Mouse (Mus musculus): Measurements from ENCODE around the gene Stx1a. TPM values are rescaled to one million over a fixed set of nuclear protein-coding genes. Genes with fewer than 3 reads are reported as not detected.

Gene Stx1a
- total RNA-seq, 2 experiments from 2014 or later, result 0.64 to 1.3 TPM

DNA sequence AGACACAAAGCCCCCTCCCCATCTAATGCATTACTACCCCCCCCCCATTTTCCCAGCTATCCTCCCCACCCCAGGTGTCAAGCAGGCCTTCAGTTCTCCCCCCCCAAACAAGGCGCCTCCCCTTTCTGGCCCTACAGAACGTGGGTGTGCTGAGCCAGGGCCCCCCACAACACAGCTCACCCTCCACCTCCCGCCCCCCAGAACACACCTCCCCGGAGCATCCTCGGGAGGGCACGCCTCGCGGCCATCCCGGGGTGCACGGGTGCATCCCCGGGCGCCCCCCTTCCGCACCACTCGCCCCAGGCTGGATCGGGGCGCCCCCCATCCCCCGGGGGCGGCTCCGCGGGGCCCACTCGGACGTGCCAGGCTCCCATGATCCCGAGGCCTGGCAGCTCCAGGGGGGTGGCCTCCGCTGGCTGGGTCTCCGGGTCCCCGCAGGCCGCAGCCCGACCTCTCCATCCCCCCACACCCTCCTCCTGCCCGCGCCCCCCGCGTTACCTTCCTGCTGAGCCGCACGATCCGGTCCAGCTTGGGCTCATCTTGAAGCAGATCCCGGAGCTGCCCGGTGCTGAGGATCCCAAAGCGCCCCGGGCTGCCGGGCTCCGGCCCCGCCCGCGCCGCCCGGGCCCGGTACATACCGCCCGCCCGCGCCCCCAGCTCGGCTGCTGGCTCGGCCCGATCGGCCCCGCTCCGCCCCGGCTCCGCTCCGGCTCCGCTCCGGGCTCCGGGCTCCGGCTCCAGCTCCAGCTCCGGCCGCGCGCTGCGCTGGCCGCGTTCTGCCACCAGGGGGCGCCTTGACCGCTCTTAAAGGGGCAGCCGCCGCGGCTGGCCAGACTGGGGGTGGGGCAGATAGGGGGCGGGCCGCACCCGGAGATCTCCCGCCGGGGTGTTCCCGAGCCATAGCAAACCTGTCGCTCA lies 54.5 kb downstream of the Stx1a start, which contains the start of gene Vps37d:
Gene Vps37d (minus strand): TSS at position 703 of the 918 bp plus-strand sequence.
- Histone ChIP-seq H3K27ac (peak within 1 kb of the TSS; percentile 80), H3K4me3 (peak within 1 kb of the TSS; percentile 88)
- DNase-seq, result peak; percentile 95
- intact Hi-C loops (cut with DNase I), result no loop called here
- peak; percentile 92 for TF ChIP-seq CTCF (IDR thresholded peaks at IDR 0.05)

DNA sequence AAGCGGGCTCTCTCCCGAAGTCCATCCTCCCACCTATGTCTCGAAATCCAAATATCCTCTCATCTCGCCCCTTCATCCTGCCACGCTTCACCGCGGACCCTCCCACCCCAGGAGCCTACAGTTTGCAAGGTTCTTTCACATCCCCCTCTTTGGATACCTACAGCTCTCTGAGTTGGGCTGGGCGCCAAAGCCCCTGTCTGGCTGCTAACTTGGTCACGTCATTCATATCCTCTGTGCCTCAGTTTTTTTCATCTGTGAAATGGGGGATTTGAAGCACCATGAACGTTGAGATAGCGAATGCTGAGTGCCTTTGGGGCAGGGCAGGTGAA lies 55.2 kb downstream of the Stx1a start:
- Histone ChIP-seq H3K4me3 (peak overlapping the region; percentile 88), H3K27ac (peak overlapping the region; percentile 80; the same call in 1 of the 2 replicates)
- DNase-seq, result no peak
- no peak for TF ChIP-seq CTCF (IDR thresholded peaks at IDR 0.05)
- intact Hi-C loops (cut with DNase I), result no loop called here

- H3K27ac ChIP-seq, result no peak overlapping the region
- intact Hi-C loops (cut with DNase I), result no loop called here
- H3K4me3 ChIP-seq, result no peak overlapping the region
- no peak for TF ChIP-seq CTCF (IDR thresholded peaks at IDR 0.05)
- no peak for DNase-seq
Observed at GRCm38 (mm10) chr5:135079578-135079977, 56.3 kb downstream of the Stx1a start.

DNA sequence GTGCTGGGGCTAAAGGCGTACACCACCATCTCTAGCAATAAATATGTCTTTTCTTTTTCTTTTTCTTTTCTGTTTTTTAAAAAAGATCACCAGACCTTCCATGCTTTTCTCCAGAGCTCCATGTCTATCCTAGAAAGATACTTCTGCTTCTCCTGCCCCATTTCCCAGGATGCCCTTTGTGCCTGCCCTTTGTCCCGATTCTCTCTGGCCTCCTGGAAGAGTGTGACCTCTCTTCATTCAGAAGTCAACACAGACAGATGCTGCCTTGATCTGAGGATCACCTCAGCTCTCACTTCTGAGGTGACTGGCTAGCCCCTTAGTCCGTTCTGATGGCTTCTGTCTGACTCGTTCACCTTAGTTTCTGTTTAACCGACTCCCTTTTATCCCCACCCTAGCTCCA lies 57.3 kb downstream of the Stx1a start:
- intact Hi-C loops (cut with DNase I), result no loop called here
- H3K4me3 ChIP-seq, result no peak overlapping the region
- TF ChIP-seq CTCF (IDR thresholded peaks at IDR 0.05), result no peak
- no peak for DNase-seq
- H3K27ac ChIP-seq, result no peak overlapping the region

DNA sequence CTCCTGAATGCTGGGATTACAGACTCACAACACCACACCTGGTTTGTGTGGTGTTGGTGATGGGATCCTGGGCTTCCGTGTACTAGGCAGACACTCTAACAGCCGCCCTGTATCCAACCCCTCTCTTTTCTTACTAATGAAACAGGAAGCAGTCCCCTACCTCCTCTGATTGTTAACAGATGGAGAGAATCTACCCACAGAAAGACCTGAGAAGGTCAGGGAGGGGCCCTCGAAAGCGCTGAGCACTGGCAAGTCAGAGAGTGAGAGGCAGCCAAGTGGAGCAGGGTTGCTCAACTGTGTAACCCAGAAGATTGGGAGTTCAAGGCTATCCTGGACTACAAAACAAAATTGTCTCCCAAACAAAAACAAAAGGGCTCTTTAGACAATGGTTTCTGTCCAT lies 63.6 kb downstream of the Stx1a start:
- H3K4me3 ChIP-seq, result no peak overlapping the region
- H3K27ac ChIP-seq, result no peak overlapping the region
- TF ChIP-seq CTCF (IDR thresholded peaks at IDR 0.05), result no peak
- DNase-seq, result no peak
- intact Hi-C loops (cut with DNase I), result no loop called here

DNA sequence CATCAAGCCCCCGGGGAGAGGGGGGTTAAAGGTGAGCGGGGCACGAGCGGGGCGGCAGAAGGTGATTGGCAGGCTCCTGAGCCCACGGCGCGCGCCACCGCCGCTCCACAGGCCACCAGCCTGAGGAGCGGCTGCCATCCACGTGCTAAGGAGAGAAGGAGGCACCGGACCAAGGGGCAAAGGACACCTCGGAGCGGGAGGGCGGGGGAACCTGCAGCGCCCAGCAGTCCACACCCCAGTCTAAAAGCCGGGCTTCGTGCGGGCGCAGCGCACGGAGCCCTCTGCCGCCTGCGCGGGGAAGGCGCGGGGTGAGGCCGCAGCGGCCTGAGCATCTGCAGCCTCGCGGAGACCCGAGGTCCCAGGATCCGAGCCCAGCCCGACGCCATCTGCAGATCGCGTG lies 66.4 kb downstream of the Stx1a start, which contains the start of gene Mlxipl:
Gene Mlxipl (plus strand): TSS at position 238 of the 400 bp plus-strand sequence.
- intact Hi-C loops (cut with DNase I), result no loop called here
- H3K27ac ChIP-seq, result no peak within 1 kb of the TSS
- no peak for TF ChIP-seq CTCF (IDR thresholded peaks at IDR 0.05)
- no peak within 1 kb of the TSS for H3K4me3 ChIP-seq
- peak; percentile 27 for DNase-seq

Other genes with a start within 250 kb of the Stx1a start
- gene Tmem270, start 116.7 kb upstream of the Stx1a start, total RNA-seq (2021), result not detected
- not detected for gene Cldn13, start 108.0 kb upstream of the Stx1a start, total RNA-seq (2021)
- 1 to 10 TPM; 4.2 to 4.6 TPM for gene Mettl27, start 91.1 kb upstream of the Stx1a start, total RNA-seq (2021)
- not detected for gene Cldn4, start 76.5 kb upstream of the Stx1a start, total RNA-seq (2021)
- gene Cldn3, start 37.3 kb upstream of the Stx1a start, total RNA-seq (2021), result not detected
- 10 to 100 TPM; 45.5 to 56.8 TPM for gene Abhd11, start 14.3 kb upstream of the Stx1a start, total RNA-seq (2021)
- 10 to 100 TPM; 25.0 to 30.2 TPM for gene Dnajc30, start 40.7 kb downstream of the Stx1a start, total RNA-seq (2021)
- 10 to 100 TPM; 25.8 to 26.2 TPM for gene Bud23, start 41.5 kb downstream of the Stx1a start, total RNA-seq (2021)
- under 1 TPM; 0.33 TPM for gene Vps37d, start 54.8 kb downstream of the Stx1a start, total RNA-seq (2021)
- gene Mlxipl, start 66.4 kb downstream of the Stx1a start, total RNA-seq (2021), result 100 to 1,000 TPM in 1 of 2 experiments, 10 to 100 TPM in 1; 64.8 to 100 TPM
- 1 to 10 TPM; 8.8 to 9.1 TPM for gene Tbl2, start 126.2 kb downstream of the Stx1a start, total RNA-seq (2021)
- 10 to 100 TPM; 28.3 to 28.6 TPM for gene Bcl7b, start 144.8 kb downstream of the Stx1a start, total RNA-seq (2021)
- 10 to 100 TPM; 32.7 to 36.8 TPM for gene Baz1b, start 163.8 kb downstream of the Stx1a start, total RNA-seq (2021)
- 10 to 100 TPM; 23.1 to 52.1 TPM for gene Fzd9, start 227.7 kb downstream of the Stx1a start, total RNA-seq (2021)

All from gastrocnemius, adult 2 months (tissue).